Mouse (Mus musculus): ENCODE measurements around the gene Ppp1r16b. TPM values are rescaled to one million over a fixed set of nuclear protein-coding genes. Genes with fewer than 3 reads are reported as not detected.

The Ppp1r16b gene
- polyA plus RNA-seq (2015; fragmentation: Nextera tagmentation; extraction: Ambion mirVana) = 3.2 and 3.6 TPM in 2 replicates

- Histone ChIP-seq H3K27me3 (peaks cover 56% of the 10 kb centered on the region), H3K4me1 (peaks cover 26% of the 10 kb centered on the region), H3K27ac (no peak within 1 kb of the TSS), H3K4me3 (no peak within 1 kb of the TSS; the same call in 1 of the 2 replicates), H3K36me3 (no peaks in the 10 kb centered on the region), H3K9ac (no peak within 1 kb of the TSS), H3K9me3 (no peaks in the 10 kb centered on the region), H3K4me2 (no peak within 1 kb of the TSS)
- no peak for ATAC-seq (ENCODE audit: insufficient number of reproducible peaks, insufficient read depth, low FRiP score, low TSS enrichment, low read depth)
- WGBS = 80% methylated on average over 4 of the region's 4 CpGs
Observed at GRCm38 (mm10) chr2:158665098-158665497, at the start of gene Ppp1r16b. Gene Ppp1r16b (plus strand): TSS chr2:158665398.

GRCm38 (mm10) chr2:158615702-158616101 is 49.5 kb upstream of the Ppp1r16b start:
- Histone ChIP-seq H3K36me3 (no peaks in the 10 kb centered on the region), H3K4me3 (no peak overlapping the region), H3K4me2 (no peak overlapping the region), H3K9ac (no peak overlapping the region), H3K27ac (no peak overlapping the region), H3K9me3 (no peaks in the 10 kb centered on the region), H3K4me1 (peaks cover 19% of the 10 kb centered on the region), H3K27me3 (peaks cover 100% of the 10 kb centered on the region)
- no peak for ATAC-seq (ENCODE audit: insufficient number of reproducible peaks, insufficient read depth, low FRiP score, low TSS enrichment, low read depth)
- WGBS = 2% methylated on average over 13 of the region's 13 CpGs

- 0 out of 2 replicates have a peak overlapping the region, but pooled peaks have one; percentile 4 for H3K4me3 ChIP-seq
- H3K36me3 ChIP-seq = no peaks in the 10 kb centered on the region
- H3K27ac ChIP-seq = no peak overlapping the region
- H3K9me3 ChIP-seq = no peaks in the 10 kb centered on the region
- peaks cover 100% of the 10 kb centered on the region for H3K27me3 ChIP-seq
- under 1% methylated on average over 12 of the region's 12 CpGs for WGBS
- no peak overlapping the region for H3K9ac ChIP-seq
- H3K4me1 ChIP-seq = peaks cover 15% of the 10 kb centered on the region
- no peak for ATAC-seq (ENCODE audit: insufficient number of reproducible peaks, insufficient read depth, low FRiP score, low TSS enrichment, low read depth)
- H3K4me2 ChIP-seq = 0 out of 2 replicates have a peak overlapping the region, but pooled peaks have one; percentile 14
Observed at GRCm38 (mm10) chr2:158616296-158616695, 48.9 kb upstream of the Ppp1r16b start.

- 9% methylated on average over 11 of the region's 11 CpGs for WGBS
- Histone ChIP-seq H3K27ac (no peak overlapping the region), H3K9me3 (no peaks in the 10 kb centered on the region), H3K4me1 (peaks cover 15% of the 10 kb centered on the region), H3K4me3 (no peak overlapping the region), H3K9ac (no peak overlapping the region), H3K4me2 (no peak overlapping the region), H3K27me3 (peaks cover 100% of the 10 kb centered on the region), H3K36me3 (no peaks in the 10 kb centered on the region)
- ATAC-seq (ENCODE audit: insufficient number of reproducible peaks, insufficient read depth, low FRiP score, low TSS enrichment, low read depth) = no peak
Observed at GRCm38 (mm10) chr2:158616790-158617189, 48.4 kb upstream of the Ppp1r16b start.

- H3K27me3 ChIP-seq = peaks cover 26% of the 10 kb centered on the region
- peaks cover 28% of the 10 kb centered on the region for H3K36me3 ChIP-seq
- H3K4me2 ChIP-seq = peak within 1 kb of the TSS; percentile 88
- H3K4me3 ChIP-seq = peak within 1 kb of the TSS; percentile 88
- WGBS = under 1% methylated on average over 38 of the region's 39 CpGs
- peaks cover 14% of the 10 kb centered on the region for H3K4me1 ChIP-seq
- ATAC-seq (ENCODE audit: insufficient number of reproducible peaks, insufficient read depth, low FRiP score, low TSS enrichment, low read depth) = peak; percentile 89
- peak within 1 kb of the TSS; percentile 87 for H3K9ac ChIP-seq
- peak within 1 kb of the TSS; percentile 93 for H3K27ac ChIP-seq
- H3K9me3 ChIP-seq = no peaks in the 10 kb centered on the region
Observed at GRCm38 (mm10) chr2:158624718-158625222, 40.4 kb upstream of the Ppp1r16b start, which contains the start of gene Actr5. Gene Actr5 (plus strand): TSS chr2:158624888.

- 0 out of 2 replicates have a peak, but pooled peaks have one; percentile 63 for ATAC-seq (ENCODE audit: insufficient number of reproducible peaks, insufficient read depth, low FRiP score, low TSS enrichment, low read depth)
- H3K36me3 ChIP-seq = peaks cover 30% of the 10 kb centered on the region
- 1% methylated on average over 44 of the region's 44 CpGs for WGBS
- peaks cover 14% of the 10 kb centered on the region for H3K4me1 ChIP-seq
- H3K27ac ChIP-seq = peak overlapping the region; percentile 93
- peaks cover 21% of the 10 kb centered on the region for H3K27me3 ChIP-seq
- no peaks in the 10 kb centered on the region for H3K9me3 ChIP-seq
- peak overlapping the region; percentile 87 for H3K9ac ChIP-seq
- H3K4me2 ChIP-seq = peak overlapping the region; percentile 88
- H3K4me3 ChIP-seq = peak overlapping the region; percentile 88
Observed at GRCm38 (mm10) chr2:158625231-158625630, 40.0 kb upstream of the Ppp1r16b start.

- peaks cover 14% of the 10 kb centered on the region for H3K4me1 ChIP-seq
- ATAC-seq (ENCODE audit: insufficient number of reproducible peaks, insufficient read depth, low FRiP score, low TSS enrichment, low read depth) = no peak
- H3K36me3 ChIP-seq = peaks cover 35% of the 10 kb centered on the region
- no peak overlapping the region for H3K27ac ChIP-seq
- H3K9ac ChIP-seq = peak overlapping the region; percentile 87
- peak overlapping the region; percentile 88 for H3K4me2 ChIP-seq
- peaks cover 17% of the 10 kb centered on the region for H3K27me3 ChIP-seq
- 35% methylated on average over 8 of the region's 8 CpGs for WGBS
- H3K9me3 ChIP-seq = no peaks in the 10 kb centered on the region
- H3K4me3 ChIP-seq = peak overlapping the region; percentile 88
Observed at GRCm38 (mm10) chr2:158625697-158626096, 39.5 kb upstream of the Ppp1r16b start.

GRCm38 (mm10) chr2:158628858-158629257 is 36.3 kb upstream of the Ppp1r16b start:
- WGBS = 79% methylated on average over 3 of the region's 3 CpGs

GRCm38 (mm10) chr2:158629414-158629813 is 35.8 kb upstream of the Ppp1r16b start:
- 73% methylated on average over 1 of the region's 1 CpGs for WGBS
- no peak for ATAC-seq (ENCODE audit: insufficient number of reproducible peaks, insufficient read depth, low FRiP score, low TSS enrichment, low read depth)
- Histone ChIP-seq H3K4me2 (no peak overlapping the region), H3K9me3 (no peaks in the 10 kb centered on the region), H3K27ac (no peak overlapping the region), H3K27me3 (no peaks in the 10 kb centered on the region), H3K4me3 (no peak overlapping the region), H3K9ac (no peak overlapping the region), H3K4me1 (peaks cover 14% of the 10 kb centered on the region), H3K36me3 (peaks cover 69% of the 10 kb centered on the region)

More at GRCm38 (mm10) chr2:158628858-158629257, 36.3 kb upstream of the Ppp1r16b start:
- H3K9me3 ChIP-seq = no peaks in the 10 kb centered on the region
- no peaks in the 10 kb centered on the region for H3K27me3 ChIP-seq
- H3K36me3 ChIP-seq = peaks cover 66% of the 10 kb centered on the region
- H3K4me1 ChIP-seq = peaks cover 14% of the 10 kb centered on the region
- no peak overlapping the region for H3K4me2 ChIP-seq
- ATAC-seq (ENCODE audit: insufficient number of reproducible peaks, insufficient read depth, low FRiP score, low TSS enrichment, low read depth) = no peak
- H3K9ac ChIP-seq = no peak overlapping the region
- no peak overlapping the region for H3K4me3 ChIP-seq
- H3K27ac ChIP-seq = no peak overlapping the region

- no peak for ATAC-seq (ENCODE audit: insufficient number of reproducible peaks, insufficient read depth, low FRiP score, low TSS enrichment, low read depth)
- no peaks in the 10 kb centered on the region; the same call in 1 of the 2 replicates for H3K4me1 ChIP-seq
- no peak overlapping the region for H3K9ac ChIP-seq
- H3K4me2 ChIP-seq = no peak overlapping the region
- no peak overlapping the region for H3K4me3 ChIP-seq
- no peaks in the 10 kb centered on the region for H3K27me3 ChIP-seq
- peaks cover 89% of the 10 kb centered on the region for H3K36me3 ChIP-seq
- no peak overlapping the region for H3K27ac ChIP-seq
- WGBS = 76% methylated on average over 5 of the region's 5 CpGs
- no peaks in the 10 kb centered on the region for H3K9me3 ChIP-seq
Observed at GRCm38 (mm10) chr2:158631873-158632272, 33.3 kb upstream of the Ppp1r16b start.

- H3K4me2 ChIP-seq = no peak overlapping the region
- no peaks in the 10 kb centered on the region for H3K9me3 ChIP-seq
- WGBS = 13% methylated on average over 2 of the region's 2 CpGs
- H3K9ac ChIP-seq = no peak overlapping the region
- no peak overlapping the region for H3K4me3 ChIP-seq
- H3K4me1 ChIP-seq = no peaks in the 10 kb centered on the region
- no peaks in the 10 kb centered on the region for H3K27me3 ChIP-seq
- no peak overlapping the region for H3K27ac ChIP-seq
- H3K36me3 ChIP-seq = peaks cover 42% of the 10 kb centered on the region
- no peak for ATAC-seq (ENCODE audit: insufficient number of reproducible peaks, insufficient read depth, low FRiP score, low TSS enrichment, low read depth)
Observed at GRCm38 (mm10) chr2:158641869-158642268, 23.3 kb upstream of the Ppp1r16b start.

- H3K4me3 ChIP-seq = no peak overlapping the region
- H3K36me3 ChIP-seq = peaks cover 35% of the 10 kb centered on the region
- no peaks in the 10 kb centered on the region for H3K9me3 ChIP-seq
- H3K27ac ChIP-seq = no peak overlapping the region
- H3K4me2 ChIP-seq = no peak overlapping the region
- H3K4me1 ChIP-seq = no peaks in the 10 kb centered on the region
- no peak for ATAC-seq (ENCODE audit: insufficient number of reproducible peaks, insufficient read depth, low FRiP score, low TSS enrichment, low read depth)
- H3K27me3 ChIP-seq = no peaks in the 10 kb centered on the region
- no peak overlapping the region for H3K9ac ChIP-seq
- 90% methylated on average over 2 of the region's 2 CpGs for WGBS
Observed at GRCm38 (mm10) chr2:158642587-158642986, 22.6 kb upstream of the Ppp1r16b start.

All from embryonic facial prominence, embryonic 13.5 days (tissue).